Mouse (Mus musculus): Measurements from ENCODE around the gene Plcb1. TPM values are rescaled to one million over a fixed set of nuclear protein-coding genes. Genes with fewer than 3 reads are reported as not detected.

Plcb1 gene
- polyA plus RNA-seq, 1 experiment from 2014 or later, result 7.9 TPM

DNA sequence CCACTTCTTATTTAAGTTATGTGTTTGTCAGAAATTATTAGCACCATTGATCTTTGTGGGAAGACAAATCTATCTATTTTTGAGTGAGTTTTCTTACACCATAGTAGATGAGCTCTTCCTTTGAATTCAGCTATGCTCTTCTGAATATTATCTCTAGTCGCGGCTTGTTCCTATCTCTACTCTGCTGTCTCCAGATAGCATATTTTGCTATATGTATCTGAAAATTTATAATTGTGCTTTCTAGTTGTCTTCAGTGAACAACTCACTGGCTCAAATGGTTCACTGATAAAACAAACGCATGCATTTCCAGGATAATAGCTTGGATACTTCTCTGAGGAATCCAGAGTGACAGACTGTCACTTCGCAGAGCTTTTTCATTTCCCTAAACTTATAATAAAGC lies 375.8 kb downstream of the Plcb1 start:
- no peak overlapping the region for H3K4me3 ChIP-seq (ENCODE audit: low read depth, low read length)

DNA sequence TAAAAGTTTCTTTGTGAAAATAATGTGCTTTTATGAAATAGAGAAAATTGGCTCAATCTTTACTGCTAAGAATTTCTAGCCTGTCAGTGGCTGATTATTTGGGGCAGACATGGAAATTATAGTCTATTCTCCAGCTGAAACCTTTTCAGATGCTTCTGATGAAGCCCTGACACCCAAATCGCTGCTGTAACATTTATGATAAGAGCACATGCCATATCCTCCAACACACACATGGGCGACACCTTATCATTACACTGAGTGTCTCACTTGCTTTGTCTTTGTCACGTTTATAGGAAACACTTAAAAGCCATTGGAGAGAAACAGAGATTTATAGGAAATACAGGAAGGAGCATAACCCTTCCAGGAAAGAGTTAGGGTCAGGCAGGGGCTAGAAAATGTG lies 379.6 kb downstream of the Plcb1 start:
- Histone ChIP-seq H3K4me3 (ENCODE audit: low read depth, low read length) (no peak overlapping the region), H3K27me3 (ENCODE audit: insufficient read depth, low read length) (no peaks in the 10 kb centered on the region), H3K9me3 (ENCODE audit: low read length) (no peaks in the 10 kb centered on the region; the same call in 1 of the 2 replicates), H3K9ac (replicated peaks) (no peak overlapping the region), H3K36me3 (replicated peaks; ENCODE audit: insufficient read depth, low read length) (no peaks in the 10 kb centered on the region), H3K4me2 (ENCODE audit: low read depth, low read length) (no peak overlapping the region), H3K4me1 (ENCODE audit: insufficient read depth) (no peaks in the 10 kb centered on the region), H3K27ac (ENCODE audit: low read depth) (no peak overlapping the region)
- DNase-seq (no peak), ATAC-seq (no peak)
- WGBS (ENCODE audit: insufficient replicate concordance), result 42% methylated on average over 3 of the region's 3 CpGs
- TF ChIP-seq CTCF (IDR thresholded peaks at IDR 0.05; ENCODE audit: low read depth) (no peak), EP300 (IDR thresholded peaks at IDR 0.05; ENCODE audit: low read depth) (no peak)

More for the DNA sequence above, 375.8 kb downstream of the Plcb1 start:
- WGBS (ENCODE audit: insufficient replicate concordance), result 66% methylated on average over 4 of the region's 4 CpGs
- TF ChIP-seq CTCF (IDR thresholded peaks at IDR 0.05; ENCODE audit: low read depth) (no peak), EP300 (IDR thresholded peaks at IDR 0.05; ENCODE audit: low read depth) (no peak)
- Histone ChIP-seq H3K4me1 (ENCODE audit: insufficient read depth) (no peaks in the 10 kb centered on the region), H3K9ac (replicated peaks) (no peak overlapping the region), H3K27ac (ENCODE audit: low read depth) (no peak overlapping the region), H3K27me3 (ENCODE audit: insufficient read depth, low read length) (no peaks in the 10 kb centered on the region), H3K4me2 (ENCODE audit: low read depth, low read length) (no peak overlapping the region), H3K36me3 (replicated peaks; ENCODE audit: insufficient read depth, low read length) (no peaks in the 10 kb centered on the region), H3K9me3 (ENCODE audit: low read length) (no peaks in the 10 kb centered on the region; the same call in 1 of the 2 replicates)
- no peak for DNase-seq
- no peak for ATAC-seq

DNA sequence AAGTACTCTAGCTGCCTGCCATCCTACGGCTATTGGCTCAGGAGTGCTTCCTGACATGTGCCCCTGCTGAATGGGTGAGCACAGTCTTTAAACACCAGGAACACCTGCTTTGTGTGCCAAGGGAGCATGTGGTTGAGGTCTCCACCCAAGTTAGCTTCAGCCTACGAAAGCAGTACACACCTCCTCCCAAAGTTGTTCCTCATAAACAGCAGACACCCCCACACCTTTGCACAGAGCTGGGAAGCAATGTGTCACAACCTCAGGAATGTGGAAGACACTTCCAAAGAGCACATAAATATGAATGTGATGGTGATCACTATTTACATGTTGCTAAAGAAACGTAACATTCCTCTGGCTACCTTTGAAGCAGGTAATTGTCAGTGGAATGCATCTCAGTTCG lies 389.7 kb downstream of the Plcb1 start:
- Histone ChIP-seq H3K9me3 (ENCODE audit: low read length) (no peaks in the 10 kb centered on the region), H3K4me3 (ENCODE audit: low read depth, low read length) (no peak overlapping the region), H3K36me3 (replicated peaks; ENCODE audit: insufficient read depth, low read length) (no peaks in the 10 kb centered on the region), H3K4me2 (ENCODE audit: low read depth, low read length) (no peak overlapping the region), H3K9ac (replicated peaks) (no peak overlapping the region), H3K4me1 (ENCODE audit: insufficient read depth) (no peaks in the 10 kb centered on the region), H3K27me3 (ENCODE audit: insufficient read depth, low read length) (no peaks in the 10 kb centered on the region), H3K27ac (ENCODE audit: low read depth) (no peak overlapping the region)
- TF ChIP-seq CTCF (IDR thresholded peaks at IDR 0.05; ENCODE audit: low read depth) (no peak), EP300 (IDR thresholded peaks at IDR 0.05; ENCODE audit: low read depth) (no peak)
- ATAC-seq (no peak), DNase-seq (no peak)
- 65% methylated on average over 4 of the region's 4 CpGs for WGBS (ENCODE audit: insufficient replicate concordance)

DNA sequence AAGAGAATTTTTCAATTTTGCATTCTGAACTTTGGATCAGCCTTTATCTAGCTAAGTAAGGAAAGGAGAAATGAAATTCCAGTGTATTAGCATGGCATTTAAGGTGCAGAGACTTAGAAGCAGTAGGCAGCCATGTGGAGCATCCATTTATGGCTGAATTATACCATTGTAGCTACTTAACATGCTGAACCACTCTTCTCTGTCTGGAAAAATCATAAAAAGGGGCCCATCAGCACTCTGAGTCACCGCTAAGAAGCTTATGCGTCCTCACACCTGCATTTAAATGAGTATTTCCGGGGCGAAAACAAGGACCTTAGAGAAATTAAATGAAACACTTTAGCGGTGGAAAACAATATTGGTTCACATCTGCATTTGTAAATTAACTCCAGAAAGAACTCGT lies 401.8 kb downstream of the Plcb1 start:
- H3K9ac ChIP-seq (replicated peaks), result no peak overlapping the region
- no peak overlapping the region for H3K4me2 ChIP-seq (ENCODE audit: low read depth, low read length)
- 73% methylated on average over 6 of the region's 6 CpGs for WGBS (ENCODE audit: insufficient replicate concordance)
- DNase-seq (no peak), ATAC-seq (no peak)
- no peaks in the 10 kb centered on the region for H3K27me3 ChIP-seq (ENCODE audit: insufficient read depth, low read length)
- H3K4me1 ChIP-seq (ENCODE audit: insufficient read depth), result no peaks in the 10 kb centered on the region
- TF ChIP-seq EP300 (IDR thresholded peaks at IDR 0.05; ENCODE audit: low read depth), result no peak
- no peak for TF ChIP-seq CTCF (IDR thresholded peaks at IDR 0.05; ENCODE audit: low read depth)
- H3K9me3 ChIP-seq (ENCODE audit: low read length), result no peaks in the 10 kb centered on the region
- H3K36me3 ChIP-seq (replicated peaks; ENCODE audit: insufficient read depth, low read length), result no peaks in the 10 kb centered on the region
- no peak overlapping the region for H3K27ac ChIP-seq (ENCODE audit: low read depth)
- H3K4me3 ChIP-seq (ENCODE audit: low read depth, low read length), result no peak overlapping the region

DNA sequence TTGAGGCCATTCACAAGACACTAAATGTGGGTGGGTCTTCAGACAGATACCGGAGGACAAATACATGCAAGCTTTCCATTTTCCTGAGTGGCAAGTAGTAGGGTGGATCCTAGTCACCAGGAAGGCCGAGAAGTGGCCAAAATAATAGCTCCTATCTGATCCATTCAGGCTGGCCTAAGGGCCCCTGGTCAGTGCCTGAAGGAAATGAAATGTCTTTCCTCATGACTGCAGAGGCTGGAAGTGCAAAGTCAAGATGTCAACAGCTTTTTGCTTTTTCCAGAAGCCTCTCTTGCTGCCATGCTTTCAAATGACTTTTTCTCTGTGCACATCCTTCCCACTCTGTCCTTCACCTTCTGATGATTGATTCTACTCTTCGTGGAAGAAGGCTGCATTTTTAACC lies 415.0 kb downstream of the Plcb1 start:
- WGBS (ENCODE audit: insufficient replicate concordance), result 74% methylated on average over 3 of the region's 3 CpGs
- Histone ChIP-seq H3K27me3 (ENCODE audit: insufficient read depth, low read length) (no peaks in the 10 kb centered on the region), H3K9ac (replicated peaks) (no peak overlapping the region), H3K36me3 (replicated peaks; ENCODE audit: insufficient read depth, low read length) (no peaks in the 10 kb centered on the region), H3K9me3 (ENCODE audit: low read length) (no peaks in the 10 kb centered on the region), H3K4me3 (ENCODE audit: low read depth, low read length) (no peak overlapping the region), H3K4me1 (ENCODE audit: insufficient read depth) (no peaks in the 10 kb centered on the region), H3K27ac (ENCODE audit: low read depth) (no peak overlapping the region), H3K4me2 (ENCODE audit: low read depth, low read length) (no peak overlapping the region)
- TF ChIP-seq CTCF (IDR thresholded peaks at IDR 0.05; ENCODE audit: low read depth) (no peak), EP300 (IDR thresholded peaks at IDR 0.05; ENCODE audit: low read depth) (no peak)
- ATAC-seq (no peak), DNase-seq (no peak)

DNA sequence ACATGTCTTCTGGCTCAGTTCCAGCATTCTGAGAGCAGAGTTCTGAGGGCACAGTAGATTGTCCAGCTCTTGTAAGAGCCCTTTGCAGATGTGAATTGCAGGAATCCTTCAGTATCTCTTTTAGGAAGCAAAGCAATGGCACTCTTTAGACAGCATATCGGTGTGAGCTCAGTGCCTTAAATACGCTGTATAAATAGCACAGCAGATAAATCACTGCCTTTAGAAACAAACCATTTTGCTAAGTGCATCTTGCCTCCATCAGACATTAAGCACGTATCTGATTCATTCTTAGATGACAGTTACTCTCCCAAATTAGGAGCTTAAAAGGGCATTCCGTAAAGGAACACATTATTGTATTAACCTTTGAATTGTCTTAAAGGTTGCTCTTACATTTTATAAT lies 416.5 kb downstream of the Plcb1 start:
- Histone ChIP-seq H3K36me3 (replicated peaks; ENCODE audit: insufficient read depth, low read length) (no peaks in the 10 kb centered on the region), H3K9ac (replicated peaks) (no peak overlapping the region), H3K27ac (ENCODE audit: low read depth) (no peak overlapping the region), H3K4me2 (ENCODE audit: low read depth, low read length) (no peak overlapping the region), H3K27me3 (ENCODE audit: insufficient read depth, low read length) (no peaks in the 10 kb centered on the region), H3K4me3 (ENCODE audit: low read depth, low read length) (no peak overlapping the region), H3K9me3 (ENCODE audit: low read length) (no peaks in the 10 kb centered on the region), H3K4me1 (ENCODE audit: insufficient read depth) (no peaks in the 10 kb centered on the region)
- 72% methylated on average over 4 of the region's 4 CpGs for WGBS (ENCODE audit: insufficient replicate concordance)
- no peak for TF ChIP-seq EP300 (IDR thresholded peaks at IDR 0.05; ENCODE audit: low read depth)
- TF ChIP-seq CTCF (IDR thresholded peaks at IDR 0.05; ENCODE audit: low read depth), result no peak
- DNase-seq, result no peak
- ATAC-seq, result no peak
